Mouse (Mus musculus): Measurements from ENCODE around the gene Slit2. TPM values are rescaled to one million over a fixed set of nuclear protein-coding genes. Genes with fewer than 3 reads are reported as not detected.

Gene Slit2
- polyA plus RNA-seq, 1 experiment from 2014 or later = 24.0 TPM

GRCm38 (mm10) chr5:48315057-48315602, 332.2 kb downstream of the Slit2 start:
- 71% methylated on average over 6 of the region's 6 CpGs for WGBS
- Histone ChIP-seq H3K36me3 (no peaks in the 10 kb centered on the region), H3K27ac (no peak overlapping the region), H3K4me1 (replicated peaks) (no peaks in the 10 kb centered on the region), H3K4me2 (replicated peaks) (no peak overlapping the region), H3K27me3 (replicated peaks) (no peaks in the 10 kb centered on the region), H3K4me3 (replicated peaks) (no peak overlapping the region), H3K9ac (no peak overlapping the region), H3K9me3 (no peaks in the 10 kb centered on the region)
- ATAC-seq = no peak

GRCm38 (mm10) chr5:48320597-48320996, 337.7 kb downstream of the Slit2 start:
- no peaks in the 10 kb centered on the region for H3K27me3 ChIP-seq (replicated peaks)
- H3K4me2 ChIP-seq (replicated peaks) = no peak overlapping the region
- H3K4me1 ChIP-seq (replicated peaks) = no peaks in the 10 kb centered on the region
- no peak overlapping the region for H3K4me3 ChIP-seq (replicated peaks)
- no peak overlapping the region for H3K9ac ChIP-seq
- ATAC-seq = no peak
- H3K27ac ChIP-seq = no peak overlapping the region
- 57% methylated on average over 4 of the region's 4 CpGs for WGBS
- H3K9me3 ChIP-seq = no peaks in the 10 kb centered on the region
- no peaks in the 10 kb centered on the region for H3K36me3 ChIP-seq

- H3K4me1 ChIP-seq (replicated peaks) = no peaks in the 10 kb centered on the region
- H3K4me3 ChIP-seq (replicated peaks) = no peak overlapping the region
- ATAC-seq = no peak
- H3K36me3 ChIP-seq = no peaks in the 10 kb centered on the region
- no peak overlapping the region for H3K4me2 ChIP-seq (replicated peaks)
- no peaks in the 10 kb centered on the region for H3K9me3 ChIP-seq
- H3K9ac ChIP-seq = no peak overlapping the region
- no peak overlapping the region for H3K27ac ChIP-seq
- no peaks in the 10 kb centered on the region for H3K27me3 ChIP-seq (replicated peaks)
Observed at GRCm38 (mm10) chr5:48326221-48326620, 343.3 kb downstream of the Slit2 start.

- Histone ChIP-seq H3K27ac (no peak within 1 kb of the TSS), H3K27me3 (replicated peaks) (no peaks in the 10 kb centered on the region), H3K4me3 (replicated peaks) (no peak within 1 kb of the TSS), H3K4me2 (replicated peaks) (no peak within 1 kb of the TSS), H3K4me1 (replicated peaks) (no peaks in the 10 kb centered on the region), H3K9ac (no peak within 1 kb of the TSS), H3K36me3 (no peaks in the 10 kb centered on the region), H3K9me3 (no peaks in the 10 kb centered on the region)
- no peak for ATAC-seq
- WGBS = 93% methylated on average over 8 of the region's 8 CpGs
Observed at GRCm38 (mm10) chr5:48327652-48328051, 344.7 kb downstream of the Slit2 start, which contains the start of gene 5730480H06Rik. Gene 5730480H06Rik, plus strand, starts transcription at chr5:48327952.

- 95% methylated on average over 2 of the region's 2 CpGs for WGBS
Observed at GRCm38 (mm10) chr5:48329751-48330150, 346.8 kb downstream of the Slit2 start.

GRCm38 (mm10) chr5:48330817-48331216, 347.9 kb downstream of the Slit2 start:
- Histone ChIP-seq H3K36me3 (no peaks in the 10 kb centered on the region), H3K27me3 (replicated peaks) (no peaks in the 10 kb centered on the region), H3K4me3 (replicated peaks) (no peak overlapping the region), H3K4me1 (replicated peaks) (no peaks in the 10 kb centered on the region), H3K27ac (no peak overlapping the region), H3K9me3 (no peaks in the 10 kb centered on the region), H3K9ac (no peak overlapping the region), H3K4me2 (replicated peaks) (no peak overlapping the region)
- 87% methylated on average over 2 of the region's 2 CpGs for WGBS
- ATAC-seq = no peak

More at GRCm38 (mm10) chr5:48329751-48330150, 346.8 kb downstream of the Slit2 start:
- Histone ChIP-seq H3K9ac (no peak overlapping the region), H3K4me1 (replicated peaks) (no peaks in the 10 kb centered on the region), H3K27ac (no peak overlapping the region), H3K36me3 (no peaks in the 10 kb centered on the region), H3K9me3 (no peaks in the 10 kb centered on the region), H3K27me3 (replicated peaks) (no peaks in the 10 kb centered on the region), H3K4me2 (replicated peaks) (no peak overlapping the region), H3K4me3 (replicated peaks) (no peak overlapping the region)
- no peak for ATAC-seq

- 66% methylated on average over 5 of the region's 5 CpGs for WGBS
- no peak overlapping the region for H3K9ac ChIP-seq
- no peak overlapping the region for H3K27ac ChIP-seq
- H3K4me3 ChIP-seq (replicated peaks) = no peak overlapping the region
- no peak for ATAC-seq
- no peaks in the 10 kb centered on the region for H3K27me3 ChIP-seq (replicated peaks)
- H3K9me3 ChIP-seq = no peaks in the 10 kb centered on the region
- no peak overlapping the region for H3K4me2 ChIP-seq (replicated peaks)
- no peaks in the 10 kb centered on the region for H3K36me3 ChIP-seq
- H3K4me1 ChIP-seq (replicated peaks) = no peaks in the 10 kb centered on the region
Observed at GRCm38 (mm10) chr5:48331441-48331840, 348.5 kb downstream of the Slit2 start.

GRCm38 (mm10) chr5:48333407-48333806, 350.5 kb downstream of the Slit2 start:
- H3K27ac ChIP-seq = no peak overlapping the region
- ATAC-seq = no peak
- H3K27me3 ChIP-seq (replicated peaks) = no peaks in the 10 kb centered on the region
- no peaks in the 10 kb centered on the region for H3K9me3 ChIP-seq
- no peak overlapping the region for H3K4me3 ChIP-seq (replicated peaks)
- H3K9ac ChIP-seq = no peak overlapping the region
- H3K4me1 ChIP-seq (replicated peaks) = no peaks in the 10 kb centered on the region
- no peaks in the 10 kb centered on the region for H3K36me3 ChIP-seq
- no peak overlapping the region for H3K4me2 ChIP-seq (replicated peaks)
- 80% methylated on average over 3 of the region's 3 CpGs for WGBS

GRCm38 (mm10) chr5:48333884-48334513, 351.1 kb downstream of the Slit2 start:
- Histone ChIP-seq H3K27me3 (replicated peaks) (no peaks in the 10 kb centered on the region), H3K36me3 (no peaks in the 10 kb centered on the region), H3K4me1 (replicated peaks) (no peaks in the 10 kb centered on the region), H3K27ac (no peak overlapping the region), H3K4me2 (replicated peaks) (no peak overlapping the region), H3K9me3 (no peaks in the 10 kb centered on the region), H3K9ac (no peak overlapping the region), H3K4me3 (replicated peaks) (no peak overlapping the region)
- WGBS = 43% methylated on average over 9 of the region's 9 CpGs
- no peak for ATAC-seq

- Histone ChIP-seq H3K4me3 (replicated peaks) (no peak overlapping the region), H3K4me2 (replicated peaks) (no peak overlapping the region), H3K27ac (no peak overlapping the region), H3K27me3 (replicated peaks) (no peaks in the 10 kb centered on the region), H3K9ac (no peak overlapping the region), H3K9me3 (no peaks in the 10 kb centered on the region), H3K36me3 (no peaks in the 10 kb centered on the region), H3K4me1 (replicated peaks) (no peaks in the 10 kb centered on the region)
- ATAC-seq = no peak
- WGBS = 31% methylated on average over 7 of the region's 7 CpGs
Observed at GRCm38 (mm10) chr5:48340808-48341433, 358.0 kb downstream of the Slit2 start.

GRCm38 (mm10) chr5:48345095-48345982, 362.4 kb downstream of the Slit2 start:
- Histone ChIP-seq H3K27ac (no peak overlapping the region), H3K9ac (no peak overlapping the region), H3K9me3 (no peaks in the 10 kb centered on the region), H3K27me3 (replicated peaks) (no peaks in the 10 kb centered on the region), H3K36me3 (no peaks in the 10 kb centered on the region), H3K4me2 (replicated peaks) (no peak overlapping the region), H3K4me1 (replicated peaks) (no peaks in the 10 kb centered on the region), H3K4me3 (replicated peaks) (no peak overlapping the region)
- peak; percentile 71 for ATAC-seq
- 42% methylated on average over 5 of the region's 5 CpGs for WGBS

GRCm38 (mm10) chr5:48345983-48346648, 363.2 kb downstream of the Slit2 start:
- Histone ChIP-seq H3K27ac (no peak overlapping the region), H3K9ac (no peak overlapping the region), H3K4me3 (replicated peaks) (no peak overlapping the region), H3K36me3 (no peaks in the 10 kb centered on the region), H3K4me2 (replicated peaks) (no peak overlapping the region), H3K4me1 (replicated peaks) (no peaks in the 10 kb centered on the region), H3K27me3 (replicated peaks) (no peaks in the 10 kb centered on the region), H3K9me3 (no peaks in the 10 kb centered on the region)
- 93% methylated on average over 2 of the region's 2 CpGs for WGBS
- ATAC-seq = no peak

Measured in intestine, embryonic 15.5 days (tissue).